Mouse (Mus musculus) skeletal muscle tissue, postnatal 0 days (tissue): ENCODE results near the gene 2300002M23Rik. TPM values are rescaled to one million over a fixed set of nuclear protein-coding genes. Genes with fewer than 3 reads are reported as not detected.

Experiments
- polyA plus RNA-seq: library from polyadenylated mRNA; unstranded; fragments of >200 nt; fragmentation: Nextera tagmentation; extraction: Ambion mirVana; gene quantifications from 2 replicates; pipeline ENCODE4 v1.2.1, GENCODE M21; 2015

Gene 2300002M23Rik
- not detected in 2 replicates for polyA plus RNA-seq

GRCm38 (mm10) chr17:35567150-35567549 lies at the start of gene 2300002M23Rik:
Gene 2300002M23Rik (plus strand): TSS chr17:35567450.

GRCm38 (mm10) chr17:35532901-35533300 lies 34.3 kb upstream of the 2300002M23Rik start, which contains the start of gene Psors1c2:
Gene Psors1c2 (plus strand): TSS chr17:35533201.

GRCm38 (mm10) chr17:35551881-35552414 lies 15.3 kb upstream of the 2300002M23Rik start, which contains the start of gene Cdsn:
Gene Cdsn (plus strand): TSS chr17:35552128.

GRCm38 (mm10) chr17:35601249-35601648 lies 34.0 kb downstream of the 2300002M23Rik start, which contains the start of gene Sfta2:
Gene Sfta2 (plus strand): TSS chr17:35601549.

Other genes starting within 250 kb of the 2300002M23Rik start
- not detected in 2 replicates for gene H2-Q1, start 247.0 kb upstream of the 2300002M23Rik start, polyA plus RNA-seq
- not detected in 2 replicates for gene H2-Q2, start 225.2 kb upstream of the 2300002M23Rik start, polyA plus RNA-seq
- gene H2-Q4, start 187.8 kb upstream of the 2300002M23Rik start, polyA plus RNA-seq: 2.4 and 3.8 TPM in 2 replicates
- gene H2-Q6, start 142.6 kb upstream of the 2300002M23Rik start, polyA plus RNA-seq: 0.49 and 0.79 TPM in 2 replicates
- gene H2-Q7, start 128.3 kb upstream of the 2300002M23Rik start, polyA plus RNA-seq: 1.3 and 1.7 TPM in 2 replicates
- gene H2-Q10, start 97.4 kb upstream of the 2300002M23Rik start, polyA plus RNA-seq: 0.62 and 1.2 TPM in 2 replicates
- gene Pou5f1, start 61.4 kb upstream of the 2300002M23Rik start, polyA plus RNA-seq: not detected in 2 replicates
- gene Tcf19, start 50.6 kb upstream of the 2300002M23Rik start, polyA plus RNA-seq: 20.3 and 26.5 TPM in 2 replicates
- gene Cchcr1, start 50.4 kb upstream of the 2300002M23Rik start, polyA plus RNA-seq: 3.9 and 5.0 TPM in 2 replicates
- gene Psors1c2, start 34.2 kb upstream of the 2300002M23Rik start, polyA plus RNA-seq: not detected in 2 replicates
- gene Cdsn, start 15.3 kb upstream of the 2300002M23Rik start, polyA plus RNA-seq: 0.42 and 7.0 TPM in 2 replicates
- not detected in 2 replicates for gene Sfta2, start 34.1 kb downstream of the 2300002M23Rik start, polyA plus RNA-seq
- gene Gm9573, start 59.2 kb downstream of the 2300002M23Rik start, polyA plus RNA-seq: not detected in 2 replicates
- gene Mucl3, start 76.2 kb downstream of the 2300002M23Rik start, polyA plus RNA-seq: not detected in 2 replicates
- 7.1 and 7.7 TPM in 2 replicates for gene Vars2, start 100.1 kb downstream of the 2300002M23Rik start, polyA plus RNA-seq
- gene Gtf2h4, start 106.3 kb downstream of the 2300002M23Rik start, polyA plus RNA-seq: 26.0 and 26.3 TPM in 2 replicates
- 31.1 and 31.6 TPM in 2 replicates for gene Ddr1, start 137.2 kb downstream of the 2300002M23Rik start, polyA plus RNA-seq